Mouse (Mus musculus) left cerebral cortex, adult 18-20 months (tissue): ENCODE measurements at regions not wholly inside any gene's neighbourhood (a gene's known extent, or its start where the extent isn't known, plus 50 kb on each side); places are given as distances from the start of the nearest gene placed in this dataset.

ENCODE experiments used
- DNase-seq, 2 experiments: peaks; one replicate each; pipeline ENCODE4 v3.0.0; 2021 to 2022; ENCODE audit warnings: low spot score in 2 of 2, mixed read lengths in 1 of 2

GRCm38 (mm10) chr2:72749495-72749894 lies 230.8 kb downstream of the Sp3 start:
- DNase-seq: no peak

GRCm38 (mm10) chr2:72751441-72751840 lies 228.8 kb downstream of the Sp3 start:
- DNase-seq: no peak

GRCm38 (mm10) chr2:72752624-72753176 lies 227.5 kb downstream of the Sp3 start:
- DNase-seq: no peak

- no peak for DNase-seq
These were observed 226.2 kb downstream of the Sp3 start for GRCm38 (mm10) chr2:72753788-72754713.

GRCm38 (mm10) chr2:72763454-72763853 lies 216.8 kb downstream of the Sp3 start:
- DNase-seq: no peak

- no peak for DNase-seq
These were observed 211.1 kb downstream of the Sp3 start for GRCm38 (mm10) chr2:72769030-72769630.

- no peak for DNase-seq
These were observed 206.8 kb downstream of the Sp3 start for GRCm38 (mm10) chr2:72773401-72773800.

GRCm38 (mm10) chr2:72777330-72777729 lies 202.9 kb downstream of the Sp3 start:
- no peak for DNase-seq

GRCm38 (mm10) chr2:72777806-72778510 lies 202.3 kb downstream of the Sp3 start:
- DNase-seq: no peak

- no peak for DNase-seq
These were observed 200.7 kb downstream of the Sp3 start for GRCm38 (mm10) chr2:72779268-72780163.

GRCm38 (mm10) chr2:72781369-72782275 lies 198.6 kb downstream of the Sp3 start:
- DNase-seq: no peak

GRCm38 (mm10) chr2:72782355-72782754 lies 197.9 kb downstream of the Sp3 start:
- no peak for DNase-seq

- DNase-seq: no peak
These were observed 194.7 kb downstream of the Sp3 start for GRCm38 (mm10) chr2:72785365-72786043.

- DNase-seq: no peak
These were observed 194.1 kb downstream of the Sp3 start for GRCm38 (mm10) chr2:72786044-72786737.

- no peak for DNase-seq
These were observed 192.6 kb downstream of the Sp3 start for GRCm38 (mm10) chr2:72787616-72788015.

- no peak for DNase-seq
These were observed 188.8 kb downstream of the Sp3 start for GRCm38 (mm10) chr2:72791496-72791895.

- no peak for DNase-seq
These were observed 186.8 kb downstream of the Sp3 start for GRCm38 (mm10) chr2:72793424-72793823.

- no peak for DNase-seq
These were observed 185.7 kb downstream of the Sp3 start for GRCm38 (mm10) chr2:72794501-72794900.
